Mouse (Mus musculus): ENCODE measurements around the gene Nfe2l2.
"Not testable (repeated sequence)": the region's sequence is repeated elsewhere in the genome, so short reads cannot be mapped to it uniquely, and the experiment has no call there.

Nfe2l2 gene

DNA sequence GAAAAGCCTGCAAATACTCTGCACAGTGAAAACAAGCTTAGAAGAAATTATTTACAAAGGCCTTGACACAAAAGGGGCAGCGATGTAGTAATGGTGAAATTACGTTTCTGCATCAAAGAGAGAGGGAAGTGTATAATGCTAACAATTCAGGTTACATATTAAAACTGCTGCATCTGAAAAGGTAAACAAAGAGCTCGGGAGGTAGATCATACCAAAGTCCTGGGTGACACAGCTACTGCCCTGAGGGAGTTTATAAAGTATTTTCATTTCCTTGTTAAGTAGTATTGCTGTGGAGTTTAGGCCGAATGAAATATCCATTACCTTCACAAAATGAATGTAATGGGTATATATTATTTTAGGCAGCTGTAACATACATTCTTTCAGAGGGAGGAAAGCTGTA, 10.3 kb upstream of the Nfe2l2 start:
- no peak for DNase-seq (ENCODE audit: low read depth, low spot score)

DNA sequence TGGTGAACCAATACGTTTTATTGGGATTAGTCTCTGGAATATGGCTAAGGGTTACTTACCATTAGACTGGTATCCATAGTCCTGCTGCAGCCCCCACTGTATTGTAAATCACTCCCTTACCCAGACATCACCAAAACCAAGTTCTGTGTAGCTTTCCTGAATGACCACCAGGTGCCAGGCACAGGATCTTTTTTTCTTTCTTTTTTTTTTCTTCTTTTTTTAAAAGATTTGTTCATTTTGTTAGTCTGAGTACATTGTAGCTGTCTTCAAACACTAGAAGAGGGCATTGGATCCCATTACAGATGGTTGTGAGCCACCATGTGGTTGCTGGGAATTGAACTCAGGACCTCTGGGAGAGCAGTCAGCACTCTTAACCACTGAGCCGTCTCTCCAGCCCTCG, 8.6 kb upstream of the Nfe2l2 start:
- DNase-seq (ENCODE audit: low read depth, low spot score) = no peak

- DNase-seq (ENCODE audit: low read depth, low spot score) = no peak
Observed at GRCm38 (mm10) chr2:75707420-75707819, 3.0 kb upstream of the Nfe2l2 start.

DNA sequence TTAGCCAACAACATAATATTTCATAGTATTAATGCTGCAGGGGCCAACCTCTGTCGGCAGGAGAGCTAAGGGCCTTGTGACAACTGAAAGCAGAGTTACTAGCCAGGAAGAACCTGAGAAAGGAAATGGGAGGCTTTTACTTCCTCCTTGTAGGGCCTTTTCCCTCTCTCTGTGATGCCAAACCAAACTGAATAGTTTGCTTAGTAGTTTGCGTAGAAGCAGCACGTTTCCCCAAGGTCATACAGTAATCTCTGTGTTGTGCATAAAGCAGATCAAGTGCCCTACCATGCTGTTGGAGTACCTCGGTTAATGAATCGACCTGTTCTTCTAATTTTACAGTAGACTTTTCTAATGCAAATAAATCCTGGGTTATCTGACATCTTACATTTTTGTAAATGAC, 2.0 kb upstream of the Nfe2l2 start:
- no peak for DNase-seq (ENCODE audit: low read depth, low spot score)

GRCm38 (mm10) chr2:75705162-75705752, 816 bp upstream of the Nfe2l2 start:
- DNase-seq (ENCODE audit: low read depth, low spot score) = no peak

GRCm38 (mm10) chr2:75703375-75704181, 863 bp downstream of the Nfe2l2 start:
- peak; percentile 68 for DNase-seq (ENCODE audit: low read depth, low spot score)

DNA sequence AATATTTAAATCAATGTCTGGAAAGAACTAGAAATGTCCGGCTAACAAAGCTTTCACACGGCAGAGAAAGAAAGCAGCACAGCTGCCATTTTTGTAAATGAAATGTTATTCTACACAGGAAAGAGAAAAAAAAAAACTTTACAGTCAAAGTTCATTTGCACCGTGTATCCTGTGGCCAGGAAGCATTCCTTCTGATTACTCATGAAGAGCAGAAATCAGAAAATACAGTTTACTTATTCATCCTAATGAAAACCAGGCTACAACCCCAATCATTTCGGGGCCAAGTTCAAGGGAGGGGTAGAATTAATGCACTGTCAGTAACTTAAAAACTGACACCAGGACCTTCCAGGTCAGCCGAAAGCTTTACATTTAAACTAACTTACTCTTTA, 1.9 kb downstream of the Nfe2l2 start:
- DNase-seq (ENCODE audit: low read depth, low spot score) = no peak

DNA sequence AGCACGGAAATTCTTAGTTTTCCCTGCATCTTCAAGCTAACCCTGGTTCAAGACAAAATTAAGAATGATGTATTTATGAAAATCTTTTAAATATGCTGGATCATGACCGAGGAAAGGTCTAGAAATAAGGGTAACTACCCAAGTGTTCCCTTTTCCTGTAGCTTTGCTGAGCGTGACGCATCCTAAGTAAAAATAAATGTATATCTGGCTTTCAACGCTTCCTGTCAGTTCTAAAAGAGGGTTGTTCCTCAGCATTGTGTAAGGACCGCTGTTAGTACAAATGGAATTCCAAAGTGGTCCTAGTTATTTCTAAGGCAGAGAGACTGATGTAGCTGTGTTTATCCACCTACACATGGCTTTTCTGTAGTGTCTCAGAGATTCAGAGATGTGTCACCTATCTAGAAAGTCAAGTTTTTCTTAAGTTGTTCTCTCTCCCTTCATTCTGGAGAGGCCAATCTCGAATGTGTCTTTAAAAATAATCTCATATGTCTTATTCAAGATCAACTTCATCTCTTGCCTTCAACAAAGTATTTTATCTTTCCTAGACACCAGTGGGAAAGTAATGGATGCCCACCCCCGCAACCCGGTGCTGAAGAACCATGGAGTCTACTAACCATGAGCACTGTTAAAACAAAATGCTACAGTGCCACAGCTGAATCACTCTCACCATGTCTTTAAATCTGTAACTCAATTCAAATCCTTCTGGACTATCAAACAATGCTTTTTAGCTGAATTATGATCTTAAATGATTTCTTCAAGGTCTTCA, 2.4 kb downstream of the Nfe2l2 start:
- DNase-seq (ENCODE audit: low read depth, low spot score) = no peak

GRCm38 (mm10) chr2:75701207-75701606, 3.2 kb downstream of the Nfe2l2 start:
- DNase-seq (ENCODE audit: low read depth, low spot score) = no peak

DNA sequence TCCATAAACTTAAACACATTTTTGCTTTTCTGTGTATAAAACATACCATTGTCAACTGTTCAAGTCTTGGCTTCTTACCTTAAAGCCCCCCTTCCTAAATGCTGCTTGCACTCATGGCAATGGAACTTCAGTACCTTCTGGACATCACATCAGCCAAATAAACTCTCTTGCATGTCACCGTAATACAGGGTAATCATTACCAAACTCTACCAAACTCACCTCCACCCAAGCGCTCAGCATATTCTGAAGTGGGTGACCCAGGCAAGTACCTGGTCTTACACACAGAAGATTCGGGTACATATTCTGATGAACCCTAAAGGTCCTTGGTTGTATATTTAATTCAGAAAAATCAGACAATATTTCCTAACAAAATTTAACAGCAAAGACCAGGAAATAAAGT, 3.9 kb downstream of the Nfe2l2 start:
- DNase-seq (ENCODE audit: low read depth, low spot score) = no peak

DNA sequence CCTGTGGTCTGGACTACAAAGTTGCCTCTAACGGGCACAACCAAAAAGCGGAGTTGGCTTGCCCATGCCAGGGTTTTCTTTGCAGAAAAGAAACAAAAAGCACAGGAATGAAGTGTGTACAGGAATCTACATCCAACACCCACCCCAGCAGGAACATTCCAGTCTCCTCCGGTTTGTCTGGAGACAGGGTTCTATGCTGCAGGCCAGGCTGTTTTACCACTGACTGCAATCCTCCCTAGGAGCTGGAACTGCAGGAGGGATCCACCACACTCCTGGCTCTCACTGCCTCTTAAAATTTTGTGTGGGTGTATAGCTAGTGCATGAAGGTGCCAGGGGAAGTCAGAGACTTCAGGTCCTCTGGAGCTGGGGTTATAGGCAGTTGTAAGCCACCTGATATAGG, 5.6 kb downstream of the Nfe2l2 start:
- no peak for DNase-seq (ENCODE audit: low read depth, low spot score)

DNA sequence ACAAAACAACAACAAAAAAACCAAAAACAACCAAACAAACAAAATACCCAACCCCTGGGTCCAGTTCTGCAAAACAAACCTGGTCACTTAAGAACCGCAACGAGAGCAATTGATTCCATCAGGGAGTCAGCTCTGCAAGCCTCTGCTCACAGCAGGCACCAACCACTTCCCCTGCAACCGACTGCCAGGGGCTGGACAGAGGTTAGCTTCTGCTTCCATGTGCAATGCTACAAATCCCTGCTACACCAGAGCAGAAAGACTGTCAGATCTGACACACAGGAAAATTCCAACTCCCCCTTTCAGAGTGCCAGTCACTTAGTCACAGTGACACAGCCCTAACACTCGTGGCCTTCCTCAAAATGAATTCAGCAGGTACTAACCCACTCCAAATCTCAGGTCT, 6.4 kb downstream of the Nfe2l2 start:
- no peak for DNase-seq (ENCODE audit: low read depth, low spot score)

DNA sequence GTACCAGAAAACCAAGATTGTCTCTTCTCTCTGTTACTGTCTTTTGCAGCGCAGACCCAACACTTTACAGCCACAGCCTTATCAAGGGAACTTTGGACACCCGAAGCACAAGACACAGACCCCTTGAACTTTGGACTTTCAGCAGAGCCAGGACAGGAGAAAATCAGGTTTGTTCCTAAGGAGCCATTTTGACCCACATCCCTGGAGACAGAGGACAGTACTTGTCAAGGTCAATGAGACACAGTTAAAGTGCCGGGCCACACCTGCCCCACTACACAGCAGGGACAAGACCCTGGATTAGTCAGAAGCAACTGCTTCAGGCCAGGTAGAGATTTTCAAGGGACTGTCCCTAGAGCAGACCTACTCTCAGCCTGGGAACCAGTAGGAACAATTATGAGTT, 7.2 kb downstream of the Nfe2l2 start:
- DNase-seq (ENCODE audit: low read depth, low spot score) = no peak

GRCm38 (mm10) chr2:75696371-75696770, 8.1 kb downstream of the Nfe2l2 start:
- no peak for DNase-seq (ENCODE audit: low read depth, low spot score)

GRCm38 (mm10) chr2:75695676-75696350, 8.6 kb downstream of the Nfe2l2 start:
- no peak for DNase-seq (ENCODE audit: low read depth, low spot score)

DNA sequence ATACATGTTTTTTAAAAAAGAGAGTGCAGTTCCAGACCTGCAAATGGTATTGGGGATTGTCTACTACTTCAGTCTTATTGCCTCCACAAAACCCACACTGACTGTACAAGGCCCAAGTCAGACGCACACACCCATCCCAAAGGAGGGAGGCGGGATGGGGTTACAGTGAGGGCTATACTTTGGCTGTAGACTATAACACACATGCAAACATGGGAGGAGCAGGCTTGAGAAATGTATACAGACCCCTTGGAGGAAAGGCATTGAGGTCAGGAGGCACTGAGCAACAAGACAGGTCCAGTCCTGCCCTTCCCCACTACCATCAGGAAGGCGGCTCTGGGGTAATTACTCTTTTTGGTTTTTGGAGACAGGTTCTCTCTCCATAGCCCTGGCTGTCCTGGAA, 9.5 kb downstream of the Nfe2l2 start:
- not testable (repeated sequence) for DNase-seq (ENCODE audit: low read depth, low spot score)

- no peak for DNase-seq (ENCODE audit: low read depth, low spot score)
Observed at GRCm38 (mm10) chr2:75692369-75692768, 12.1 kb downstream of the Nfe2l2 start.

- no peak for DNase-seq (ENCODE audit: low read depth, low spot score)
Observed at GRCm38 (mm10) chr2:75691316-75691715, 13.1 kb downstream of the Nfe2l2 start.

- no peak for DNase-seq (ENCODE audit: low read depth, low spot score)
Observed at GRCm38 (mm10) chr2:75690656-75691055, 13.8 kb downstream of the Nfe2l2 start.

GRCm38 (mm10) chr2:75689482-75690158, 14.8 kb downstream of the Nfe2l2 start:
- no peak for DNase-seq (ENCODE audit: low read depth, low spot score)

GRCm38 (mm10) chr2:75688901-75689300, 15.5 kb downstream of the Nfe2l2 start:
- no peak for DNase-seq (ENCODE audit: low read depth, low spot score)

All from telencephalon, adult 2 months (tissue).